Mouse (Mus musculus) neural tube, embryonic 14.5 days (tissue): ENCODE data around the gene Cutc. TPM values are rescaled to one million over a fixed set of nuclear protein-coding genes. Genes with fewer than 3 reads are reported as not detected.

Experiments
- ATAC-seq: fragments of 200-750 bp; cut with Nextera tagmentation; 2 replicates; pipeline ENCODE4 v1.8.0; 2017; ENCODE audit warnings: low read depth, mild to moderate bottlenecking, moderate TSS enrichment, moderate library complexity
- H3K27ac ChIP-seq: fragments of 300-500 bp; sonication (generic); 2 replicates; pipeline ENCODE4 v1.5.1; 2014; ENCODE audit warnings: low read depth, mild to moderate bottlenecking, control low read depth, low read length, moderate library complexity, mixed read lengths
- H3K27me3 ChIP-seq: fragments of 300-500 bp; sonication (generic); 2 replicates; pipeline ENCODE4 v1.6.1; 2014; ENCODE audit warnings: low read length; ENCODE audit not compliant: control insufficient read depth, insufficient read depth
- H3K36me3 ChIP-seq: fragments of 300-500 bp; sonication (generic); 2 replicates; pipeline ENCODE4 v1.6.1; 2014; ENCODE audit warnings: low read length, mixed read lengths; ENCODE audit not compliant: control insufficient read depth, insufficient read depth
- H3K4me1 ChIP-seq: fragments of 300-500 bp; sonication (generic); 2 replicates; pipeline ENCODE4 v1.6.1; 2014; ENCODE audit warnings: low read length; ENCODE audit not compliant: control insufficient read depth, insufficient read depth
- H3K4me2 ChIP-seq: fragments of 300-500 bp; sonication (generic); 2 replicates; pipeline ENCODE4 v1.6.1; 2014; ENCODE audit warnings: mild to moderate bottlenecking, low read depth, low read length, control low read depth
- H3K4me3 ChIP-seq: fragments of 300-500 bp; sonication (generic); 2 replicates; pipeline ENCODE4 v1.5.1; 2014; ENCODE audit warnings: low read depth, low read length, control low read depth, mixed read lengths
- H3K9ac ChIP-seq: fragments of 300-500 bp; sonication (generic); replicated peaks from 2 replicates; pipeline ENCODE4 v1.6.1; 2014; ENCODE audit warnings: low read depth, mild to moderate bottlenecking, control low read depth, low read length, mixed read lengths
- H3K9me3 ChIP-seq: fragments of 300-500 bp; sonication (generic); 2 replicates; pipeline ENCODE4 v1.6.1; 2016; ENCODE audit warnings: low read length; ENCODE audit not compliant: control insufficient read depth
- WGBS: fragments of 180-500 bp; shearing (Covaris S2); extraction: QIAGEN DNeasy Blood & Tissue Kit; methylation state at CpG from one replicate; pipeline ENCODE4 v1.1.7; 2014; 5-methylcytosine and 5-hydroxymethylcytosine counted together
- polyA plus RNA-seq: library from polyadenylated mRNA; unstranded; fragments of >200 nt; fragmentation: Nextera tagmentation; extraction: Ambion mirVana; gene quantifications from 2 replicates; pipeline ENCODE4 v1.2.1, GENCODE M21; 2014

Gene Cutc
- 6.5 and 7.0 TPM in 2 replicates for polyA plus RNA-seq

GRCm38 (mm10) chr19:43752489-43753225 lies at the start of gene Cutc, which contains the start of gene Cox15:
TSS of gene Cutc (plus strand) at chr19:43752996.
TSS of gene Cox15 (minus strand) at chr19:43753000.
- H3K27me3 ChIP-seq, result no peaks in the 10 kb centered on the region
- H3K9ac ChIP-seq, result peak within 1 kb of the TSS; percentile 65
- peak; percentile 95 for ATAC-seq
- peak within 1 kb of the TSS; percentile 64 for H3K4me3 ChIP-seq
- WGBS, result under 1% methylated on average over 62 of the region's 62 CpGs
- peak within 1 kb of the TSS; percentile 75 for H3K4me2 ChIP-seq
- H3K9me3 ChIP-seq, result no peaks in the 10 kb centered on the region
- H3K36me3 ChIP-seq, result peaks cover 14% of the 10 kb centered on the region; the same call in 1 of the 2 replicates
- no peaks in the 10 kb centered on the region for H3K4me1 ChIP-seq
- H3K27ac ChIP-seq, result peak within 1 kb of the TSS; percentile 92

- peaks cover 15% of the 10 kb centered on the region for H3K36me3 ChIP-seq
- H3K27me3 ChIP-seq, result no peaks in the 10 kb centered on the region
- H3K4me3 ChIP-seq, result no peak overlapping the region
- H3K4me1 ChIP-seq, result no peaks in the 10 kb centered on the region
- no peak for ATAC-seq
- no peak overlapping the region for H3K9ac ChIP-seq
- H3K27ac ChIP-seq, result no peak overlapping the region
- no peaks in the 10 kb centered on the region for H3K9me3 ChIP-seq
- no peak overlapping the region for H3K4me2 ChIP-seq
- WGBS, result 92% methylated on average over 11 of the region's 11 CpGs
Observed at GRCm38 (mm10) chr19:43704211-43704610, 48.6 kb upstream of the Cutc start.

GRCm38 (mm10) chr19:43704787-43705497 lies 47.9 kb upstream of the Cutc start:
- Histone ChIP-seq H3K4me2 (no peak overlapping the region), H3K9me3 (no peaks in the 10 kb centered on the region), H3K4me1 (no peaks in the 10 kb centered on the region), H3K4me3 (no peak overlapping the region), H3K9ac (no peak overlapping the region), H3K27me3 (no peaks in the 10 kb centered on the region), H3K27ac (no peak overlapping the region), H3K36me3 (peaks cover 15% of the 10 kb centered on the region)
- no peak for ATAC-seq
- 94% methylated on average over 17 of the region's 17 CpGs for WGBS

- H3K36me3 ChIP-seq, result peaks cover 17% of the 10 kb centered on the region
- H3K9me3 ChIP-seq, result no peaks in the 10 kb centered on the region
- H3K27me3 ChIP-seq, result no peaks in the 10 kb centered on the region
- H3K4me2 ChIP-seq, result no peak overlapping the region
- no peak overlapping the region for H3K4me3 ChIP-seq
- H3K9ac ChIP-seq, result no peak overlapping the region
- H3K4me1 ChIP-seq, result no peaks in the 10 kb centered on the region
- no peak overlapping the region for H3K27ac ChIP-seq
- WGBS, result 91% methylated on average over 7 of the region's 7 CpGs
- no peak for ATAC-seq
Observed at GRCm38 (mm10) chr19:43708206-43708605, 44.6 kb upstream of the Cutc start.

- ATAC-seq, result no peak
- no peak overlapping the region for H3K27ac ChIP-seq
- WGBS, result 58% methylated on average over 8 of the region's 8 CpGs
- H3K9me3 ChIP-seq, result no peaks in the 10 kb centered on the region
- H3K4me2 ChIP-seq, result no peak overlapping the region
- H3K36me3 ChIP-seq, result peaks cover 17% of the 10 kb centered on the region
- H3K4me1 ChIP-seq, result no peaks in the 10 kb centered on the region
- no peak overlapping the region for H3K4me3 ChIP-seq
- no peaks in the 10 kb centered on the region for H3K27me3 ChIP-seq
- no peak overlapping the region for H3K9ac ChIP-seq
Observed at GRCm38 (mm10) chr19:43709317-43709716, 43.5 kb upstream of the Cutc start.

GRCm38 (mm10) chr19:43711159-43711916 lies 41.5 kb upstream of the Cutc start:
- Histone ChIP-seq H3K9ac (no peak overlapping the region), H3K4me2 (no peak overlapping the region), H3K27ac (no peak overlapping the region), H3K4me3 (no peak overlapping the region), H3K4me1 (no peaks in the 10 kb centered on the region), H3K9me3 (no peaks in the 10 kb centered on the region), H3K27me3 (no peaks in the 10 kb centered on the region), H3K36me3 (peaks cover 7% of the 10 kb centered on the region; the same call in 1 of the 2 replicates)
- ATAC-seq, result no peak
- WGBS, result 57% methylated on average over 22 of the region's 22 CpGs

GRCm38 (mm10) chr19:43711971-43712370 lies 40.8 kb upstream of the Cutc start:
- 79% methylated on average over 5 of the region's 5 CpGs for WGBS
- Histone ChIP-seq H3K4me3 (no peak overlapping the region), H3K4me2 (no peak overlapping the region), H3K9ac (no peak overlapping the region), H3K27me3 (no peaks in the 10 kb centered on the region), H3K9me3 (no peaks in the 10 kb centered on the region), H3K4me1 (no peaks in the 10 kb centered on the region), H3K36me3 (peaks cover 7% of the 10 kb centered on the region; the same call in 1 of the 2 replicates), H3K27ac (no peak overlapping the region)
- no peak for ATAC-seq

- H3K9me3 ChIP-seq, result no peaks in the 10 kb centered on the region
- H3K27ac ChIP-seq, result no peak overlapping the region
- H3K4me1 ChIP-seq, result no peaks in the 10 kb centered on the region
- no peak overlapping the region for H3K4me2 ChIP-seq
- H3K9ac ChIP-seq, result no peak overlapping the region
- no peaks in the 10 kb centered on the region for H3K27me3 ChIP-seq
- no peak for ATAC-seq
- no peak overlapping the region for H3K4me3 ChIP-seq
- H3K36me3 ChIP-seq, result peaks cover 17% of the 10 kb centered on the region
- 97% methylated on average over 11 of the region's 11 CpGs for WGBS
Observed at GRCm38 (mm10) chr19:43720061-43720460, 32.7 kb upstream of the Cutc start.
